Mouse (Mus musculus): ENCODE measurements at regions not wholly inside any gene's neighbourhood (a gene's known extent, or its start where the extent isn't known, plus 50 kb on each side); places are given as distances from the start of the nearest gene placed in this dataset.
"Not testable (repeated sequence)": the region's sequence is repeated elsewhere in the genome, so short reads cannot be mapped to it uniquely, and the experiment has no call there.

DNA sequence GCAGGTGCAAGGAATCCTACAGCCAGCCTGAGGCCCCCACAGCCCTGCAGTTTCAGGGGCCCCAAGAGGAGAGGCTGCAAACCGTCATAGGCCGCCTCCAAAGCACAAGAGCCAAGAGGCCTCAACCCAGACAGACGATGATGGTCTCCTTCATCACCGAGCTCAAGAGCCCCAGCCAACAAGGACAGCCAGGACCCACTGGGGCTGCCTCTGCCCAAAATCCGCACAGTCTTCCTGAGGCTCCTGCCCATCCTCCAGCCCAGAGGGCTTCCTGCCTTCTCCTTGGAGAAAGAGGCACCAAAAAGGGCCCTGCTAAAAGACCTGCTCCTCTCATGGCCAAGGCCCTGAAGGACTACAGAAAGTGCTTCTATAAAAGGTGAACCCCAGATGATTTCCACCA lies 112.3 kb downstream of the Nus1 start:
- 86% methylated on average over 2 of the region's 5 CpGs for WGBS
- H3K4me3 ChIP-seq (ENCODE audit: low read depth, low read length); H3K27ac ChIP-seq (replicated peaks; ENCODE audit: low read depth, low read length); H3K27me3 ChIP-seq (ENCODE audit: control insufficient read depth, insufficient read depth, low read length); H3K9ac ChIP-seq (ENCODE audit: low read length); H3K36me3 ChIP-seq (ENCODE audit: control insufficient read depth, insufficient read depth, low read length); H3K4me2 ChIP-seq (ENCODE audit: low read depth, severe bottlenecking); H3K9me3 ChIP-seq (ENCODE audit: control insufficient read depth, low read length); ATAC-seq (ENCODE audit: insufficient number of reproducible peaks, low FRiP score, low TSS enrichment, low read depth); H3K4me1 ChIP-seq (ENCODE audit: control insufficient read depth, insufficient read depth, low read length); DNase-seq (ENCODE audit: low spot score): not testable (repeated sequence)

GRCm38 (mm10) chr10:52530846-52531245 lies 113.5 kb downstream of the Nus1 start:
- Histone ChIP-seq H3K27ac (replicated peaks; ENCODE audit: low read depth, low read length) (no peak overlapping the region), H3K27me3 (ENCODE audit: control insufficient read depth, insufficient read depth, low read length) (no peaks in the 10 kb centered on the region), H3K4me2 (ENCODE audit: low read depth, severe bottlenecking) (no peak overlapping the region), H3K9me3 (ENCODE audit: control insufficient read depth, low read length) (no peaks in the 10 kb centered on the region), H3K36me3 (ENCODE audit: control insufficient read depth, insufficient read depth, low read length) (no peaks in the 10 kb centered on the region), H3K4me1 (ENCODE audit: control insufficient read depth, insufficient read depth, low read length) (no peaks in the 10 kb centered on the region), H3K9ac (ENCODE audit: low read length) (no peak overlapping the region), H3K4me3 (ENCODE audit: low read depth, low read length) (no peak overlapping the region)
- ATAC-seq (ENCODE audit: insufficient number of reproducible peaks, low FRiP score, low TSS enrichment, low read depth) (no peak), DNase-seq (ENCODE audit: low spot score) (no peak)
- 59% methylated on average over 3 of the region's 3 CpGs for WGBS

GRCm38 (mm10) chr10:52533278-52533892 lies 116.0 kb downstream of the Nus1 start:
- Histone ChIP-seq H3K4me3 (ENCODE audit: low read depth, low read length) (no peak overlapping the region), H3K27me3 (ENCODE audit: control insufficient read depth, insufficient read depth, low read length) (no peaks in the 10 kb centered on the region), H3K9ac (ENCODE audit: low read length) (no peak overlapping the region), H3K4me2 (ENCODE audit: low read depth, severe bottlenecking) (no peak overlapping the region), H3K27ac (replicated peaks; ENCODE audit: low read depth, low read length) (no peak overlapping the region), H3K9me3 (ENCODE audit: control insufficient read depth, low read length) (no peaks in the 10 kb centered on the region), H3K36me3 (ENCODE audit: control insufficient read depth, insufficient read depth, low read length) (no peaks in the 10 kb centered on the region), H3K4me1 (ENCODE audit: control insufficient read depth, insufficient read depth, low read length) (no peaks in the 10 kb centered on the region)
- no peak for DNase-seq (ENCODE audit: low spot score)
- no peak for ATAC-seq (ENCODE audit: insufficient number of reproducible peaks, low FRiP score, low TSS enrichment, low read depth)
- 25% methylated on average over 2 of the region's 2 CpGs for WGBS

DNA sequence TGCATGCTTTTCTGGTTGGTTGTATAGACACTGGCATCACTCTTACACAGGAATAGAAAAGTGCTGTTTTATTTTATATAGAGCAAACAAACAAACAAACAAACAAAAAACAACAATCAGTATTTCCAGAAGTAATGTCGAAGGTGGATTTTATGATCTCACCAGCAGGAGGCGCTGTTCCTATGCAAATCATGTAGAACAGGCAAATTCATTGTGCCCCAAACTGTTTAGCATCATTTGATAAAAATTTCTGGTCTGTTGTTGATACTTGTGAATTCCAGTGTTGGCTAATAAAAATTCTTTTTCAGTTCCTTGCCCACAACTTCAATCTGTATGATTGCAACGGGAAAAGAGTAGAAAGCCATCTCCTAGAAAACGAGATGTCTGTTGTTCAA lies 116.5 kb downstream of the Nus1 start:
- peak; percentile 66 for DNase-seq (ENCODE audit: low spot score)
- ATAC-seq (ENCODE audit: insufficient number of reproducible peaks, low FRiP score, low TSS enrichment, low read depth): no peak
- Histone ChIP-seq H3K27me3 (ENCODE audit: control insufficient read depth, insufficient read depth, low read length) (no peaks in the 10 kb centered on the region), H3K27ac (replicated peaks; ENCODE audit: low read depth, low read length) (no peak overlapping the region), H3K36me3 (ENCODE audit: control insufficient read depth, insufficient read depth, low read length) (no peaks in the 10 kb centered on the region), H3K9ac (ENCODE audit: low read length) (no peak overlapping the region), H3K9me3 (ENCODE audit: control insufficient read depth, low read length) (no peaks in the 10 kb centered on the region), H3K4me3 (ENCODE audit: low read depth, low read length) (no peak overlapping the region), H3K4me2 (ENCODE audit: low read depth, severe bottlenecking) (no peak overlapping the region), H3K4me1 (ENCODE audit: control insufficient read depth, insufficient read depth, low read length) (no peaks in the 10 kb centered on the region)
- 58% methylated on average over 4 of the region's 4 CpGs for WGBS

- Histone ChIP-seq H3K36me3 (ENCODE audit: control insufficient read depth, insufficient read depth, low read length) (no peaks in the 10 kb centered on the region), H3K4me2 (ENCODE audit: low read depth, severe bottlenecking) (no peak overlapping the region), H3K4me1 (ENCODE audit: control insufficient read depth, insufficient read depth, low read length) (no peaks in the 10 kb centered on the region), H3K9ac (ENCODE audit: low read length) (no peak overlapping the region), H3K27me3 (ENCODE audit: control insufficient read depth, insufficient read depth, low read length) (no peaks in the 10 kb centered on the region), H3K9me3 (ENCODE audit: control insufficient read depth, low read length) (no peaks in the 10 kb centered on the region), H3K4me3 (ENCODE audit: low read depth, low read length) (no peak overlapping the region), H3K27ac (replicated peaks; ENCODE audit: low read depth, low read length) (no peak overlapping the region)
- no peak for ATAC-seq (ENCODE audit: insufficient number of reproducible peaks, low FRiP score, low TSS enrichment, low read depth)
- 85% methylated on average over 28 of the region's 28 CpGs for WGBS
- no peak for DNase-seq (ENCODE audit: low spot score)
Measured at GRCm38 (mm10) chr10:52545566-52545965, 128.2 kb downstream of the Nus1 start.

- WGBS: 91% methylated on average over 6 of the region's 6 CpGs
- Histone ChIP-seq H3K36me3 (ENCODE audit: control insufficient read depth, insufficient read depth, low read length) (no peaks in the 10 kb centered on the region), H3K4me3 (ENCODE audit: low read depth, low read length) (no peak overlapping the region), H3K9ac (ENCODE audit: low read length) (no peak overlapping the region), H3K4me1 (ENCODE audit: control insufficient read depth, insufficient read depth, low read length) (no peaks in the 10 kb centered on the region), H3K27me3 (ENCODE audit: control insufficient read depth, insufficient read depth, low read length) (no peaks in the 10 kb centered on the region), H3K27ac (replicated peaks; ENCODE audit: low read depth, low read length) (no peak overlapping the region), H3K9me3 (ENCODE audit: control insufficient read depth, low read length) (no peaks in the 10 kb centered on the region), H3K4me2 (ENCODE audit: low read depth, severe bottlenecking) (no peak overlapping the region)
- no peak for DNase-seq (ENCODE audit: low spot score)
- ATAC-seq (ENCODE audit: insufficient number of reproducible peaks, low FRiP score, low TSS enrichment, low read depth): no peak
Measured at GRCm38 (mm10) chr10:52577383-52577782, 113.0 kb upstream of the Slc35f1 start.

DNA sequence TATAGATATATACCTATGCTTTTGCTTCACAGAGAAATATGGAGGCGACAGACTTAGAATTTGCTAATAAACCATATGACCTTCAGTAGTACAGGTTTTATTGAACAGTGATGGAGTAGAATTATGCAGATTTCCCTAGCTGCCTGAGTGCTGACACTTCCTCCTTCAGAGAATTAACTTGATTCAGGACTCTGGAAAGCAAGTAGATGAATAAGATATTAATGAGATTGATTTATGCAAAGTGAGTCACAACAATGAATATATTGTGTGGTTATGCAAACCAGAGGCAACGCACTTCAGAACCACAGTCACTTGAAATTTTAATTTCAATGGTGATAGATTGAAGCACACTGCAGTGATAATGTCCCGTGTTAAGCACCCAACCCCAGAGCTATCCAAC lies 112.5 kb upstream of the Slc35f1 start:
- H3K9me3 ChIP-seq (ENCODE audit: control insufficient read depth, low read length): no peaks in the 10 kb centered on the region
- H3K4me2 ChIP-seq (ENCODE audit: low read depth, severe bottlenecking): no peak overlapping the region
- ATAC-seq (ENCODE audit: insufficient number of reproducible peaks, low FRiP score, low TSS enrichment, low read depth) (no peak), DNase-seq (ENCODE audit: low spot score) (no peak)
- 86% methylated on average over 3 of the region's 3 CpGs for WGBS
- no peaks in the 10 kb centered on the region for H3K36me3 ChIP-seq (ENCODE audit: control insufficient read depth, insufficient read depth, low read length)
- no peaks in the 10 kb centered on the region for H3K27me3 ChIP-seq (ENCODE audit: control insufficient read depth, insufficient read depth, low read length)
- H3K9ac ChIP-seq (ENCODE audit: low read length): no peak overlapping the region
- no peaks in the 10 kb centered on the region for H3K4me1 ChIP-seq (ENCODE audit: control insufficient read depth, insufficient read depth, low read length)
- no peak overlapping the region for H3K4me3 ChIP-seq (ENCODE audit: low read depth, low read length)
- no peak overlapping the region for H3K27ac ChIP-seq (replicated peaks; ENCODE audit: low read depth, low read length)

GRCm38 (mm10) chr10:52578238-52578832 lies 112.0 kb upstream of the Slc35f1 start:
- Histone ChIP-seq H3K4me3 (ENCODE audit: low read depth, low read length) (no peak overlapping the region), H3K27me3 (ENCODE audit: control insufficient read depth, insufficient read depth, low read length) (no peaks in the 10 kb centered on the region), H3K9ac (ENCODE audit: low read length) (no peak overlapping the region), H3K9me3 (ENCODE audit: control insufficient read depth, low read length) (no peaks in the 10 kb centered on the region), H3K4me1 (ENCODE audit: control insufficient read depth, insufficient read depth, low read length) (no peaks in the 10 kb centered on the region), H3K36me3 (ENCODE audit: control insufficient read depth, insufficient read depth, low read length) (no peaks in the 10 kb centered on the region), H3K27ac (replicated peaks; ENCODE audit: low read depth, low read length) (no peak overlapping the region), H3K4me2 (ENCODE audit: low read depth, severe bottlenecking) (no peak overlapping the region)
- DNase-seq (ENCODE audit: low spot score): no peak
- ATAC-seq (ENCODE audit: insufficient number of reproducible peaks, low FRiP score, low TSS enrichment, low read depth): no peak
- 74% methylated on average over 3 of the region's 3 CpGs for WGBS

GRCm38 (mm10) chr10:52593780-52594179 lies 96.6 kb upstream of the Slc35f1 start:
- ATAC-seq (ENCODE audit: insufficient number of reproducible peaks, low FRiP score, low TSS enrichment, low read depth): no peak
- Histone ChIP-seq H3K4me2 (ENCODE audit: low read depth, severe bottlenecking) (no peak overlapping the region), H3K9me3 (ENCODE audit: control insufficient read depth, low read length) (no peaks in the 10 kb centered on the region), H3K9ac (ENCODE audit: low read length) (no peak overlapping the region), H3K27ac (replicated peaks; ENCODE audit: low read depth, low read length) (no peak overlapping the region), H3K4me3 (ENCODE audit: low read depth, low read length) (no peak overlapping the region), H3K4me1 (ENCODE audit: control insufficient read depth, insufficient read depth, low read length) (no peaks in the 10 kb centered on the region), H3K27me3 (ENCODE audit: control insufficient read depth, insufficient read depth, low read length) (no peaks in the 10 kb centered on the region), H3K36me3 (ENCODE audit: control insufficient read depth, insufficient read depth, low read length) (no peaks in the 10 kb centered on the region)
- WGBS: 96% methylated on average over 12 of the region's 12 CpGs
- DNase-seq (ENCODE audit: low spot score): no peak
